Mouse (Mus musculus) retina, adult 2 months (tissue): Measurements from ENCODE around the gene Olfr1225.
"Not testable (repeated sequence)": the region's sequence is repeated elsewhere in the genome, so short reads cannot be mapped to it uniquely, and the experiment has no call there.

Source experiments
- DNase-seq: peaks from one replicate; pipeline ENCODE4 v3.0.0-alpha.2; 2012; ENCODE audit warnings: low read depth, low spot score

Gene Olfr1225

DNA sequence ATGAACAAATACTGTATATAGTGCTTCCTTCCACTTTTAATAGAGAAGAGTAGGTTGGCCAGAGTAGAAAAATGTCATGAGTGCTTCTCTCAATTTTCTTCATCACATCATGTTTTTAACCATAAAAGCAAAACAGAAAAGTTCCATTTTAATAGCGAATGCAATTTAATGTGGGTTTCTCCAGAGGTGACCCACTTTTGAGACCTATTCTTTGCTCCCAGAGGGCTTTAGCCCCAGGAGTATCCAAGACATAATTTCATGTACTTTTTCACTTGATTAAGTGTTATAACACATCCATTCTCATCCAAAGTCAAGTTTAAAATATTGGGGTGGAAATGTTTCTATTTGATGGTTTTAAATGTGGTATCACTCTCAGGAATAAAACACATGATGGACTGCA is at the start of gene Olfr1225:
Gene Olfr1225 (minus strand): TSS at position 101 of the 400 bp plus-strand sequence.
- DNase-seq, result no peak

DNA sequence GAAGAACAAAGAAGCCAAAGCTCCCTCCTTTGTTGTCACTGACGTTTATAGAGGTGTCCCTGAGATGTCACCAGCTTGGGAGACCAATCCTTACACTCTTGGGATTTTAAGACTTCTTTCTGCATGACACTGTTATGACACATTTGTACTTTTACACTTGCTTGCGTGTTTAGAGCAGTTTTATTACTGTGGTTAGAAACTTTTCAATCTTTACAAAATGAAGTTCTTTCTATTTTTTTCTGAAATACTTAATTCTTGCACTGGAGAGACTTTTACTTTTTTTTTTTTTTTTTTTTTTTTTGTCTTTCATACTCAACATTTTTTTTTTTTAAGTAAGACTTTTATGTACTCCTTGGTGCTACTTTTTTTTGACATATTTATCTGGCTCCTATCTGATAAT is 25.5 kb upstream of the Olfr1225 start, which contains the start of gene Olfr1226:
Gene Olfr1226 (minus strand): TSS at position 101 of the 400 bp plus-strand sequence.
- DNase-seq, result no peak

DNA sequence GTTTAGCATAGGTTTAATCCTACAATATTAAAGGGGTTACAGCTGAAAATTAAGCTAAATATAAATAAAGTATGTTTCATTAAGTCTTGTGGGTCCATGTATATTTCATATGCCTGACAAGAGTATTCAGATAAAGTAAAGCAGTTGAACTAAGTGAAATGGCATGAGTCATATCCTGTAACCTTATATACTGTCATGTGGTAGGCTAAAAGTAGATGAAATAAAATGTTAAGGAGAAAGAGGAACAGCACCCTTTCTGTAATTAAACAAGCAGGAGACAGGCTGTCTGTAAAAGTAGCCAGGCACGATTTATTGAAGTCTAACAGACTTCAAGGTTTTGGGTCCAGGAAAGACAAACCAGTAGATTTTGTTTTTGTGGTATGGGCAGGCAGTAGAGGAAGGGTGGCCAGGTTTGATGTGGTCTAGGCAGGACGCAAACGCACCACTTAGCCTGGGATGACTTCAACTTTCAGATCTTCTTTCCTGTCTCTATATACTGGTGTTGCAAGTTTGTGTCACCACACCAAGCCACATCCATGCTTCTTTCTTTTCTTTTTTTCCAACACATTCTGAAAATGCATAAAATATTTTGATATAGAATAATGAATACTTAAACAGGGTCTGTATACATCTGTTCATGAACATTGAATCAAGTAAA is 22.0 kb upstream of the Olfr1225 start:
- no peak for DNase-seq

DNA sequence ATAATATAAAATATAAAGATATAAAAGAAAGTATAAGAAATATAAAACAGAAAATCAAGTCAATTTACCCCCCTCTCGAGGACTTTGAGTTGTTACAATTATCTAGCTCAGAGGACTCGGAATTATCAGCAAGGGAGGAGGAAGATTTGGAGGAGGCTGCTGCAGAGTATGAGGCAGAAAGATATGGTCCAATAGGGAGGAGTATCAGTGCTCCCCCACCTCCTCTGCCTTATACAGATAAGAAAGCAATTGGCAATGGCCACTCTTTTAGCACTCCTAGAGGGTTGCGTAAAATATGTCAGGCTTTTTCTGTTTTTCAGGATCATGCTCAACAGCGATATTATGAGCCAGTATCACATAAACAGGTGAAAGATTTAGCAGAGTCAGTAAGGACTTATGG is 9.8 kb downstream of the Olfr1225 start:
- DNase-seq, result not testable (repeated sequence)

DNA sequence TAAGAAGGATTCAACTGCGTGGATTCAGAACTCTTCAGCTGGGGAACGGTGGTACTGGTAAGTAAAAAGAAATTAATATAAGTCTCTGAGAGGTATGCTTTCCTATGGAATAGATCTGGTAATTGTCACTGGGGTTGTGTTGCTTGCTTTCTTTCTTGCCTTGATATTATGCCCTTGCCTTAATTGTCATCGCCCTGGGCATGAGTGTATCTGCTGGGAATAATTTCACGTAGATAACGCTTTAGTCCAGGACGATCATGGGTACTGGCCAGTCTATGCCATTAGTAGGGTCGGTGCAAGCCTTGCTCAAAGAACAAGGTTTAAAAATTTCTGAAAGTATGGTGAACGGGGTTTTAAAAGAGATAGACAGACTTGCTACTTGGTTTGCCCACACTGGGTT is 10.5 kb downstream of the Olfr1225 start, which contains the start of gene Olfr1224-ps1:
Gene Olfr1224-ps1 (minus strand): TSS at position 101 of the 400 bp plus-strand sequence.
- not testable (repeated sequence) for DNase-seq

DNA sequence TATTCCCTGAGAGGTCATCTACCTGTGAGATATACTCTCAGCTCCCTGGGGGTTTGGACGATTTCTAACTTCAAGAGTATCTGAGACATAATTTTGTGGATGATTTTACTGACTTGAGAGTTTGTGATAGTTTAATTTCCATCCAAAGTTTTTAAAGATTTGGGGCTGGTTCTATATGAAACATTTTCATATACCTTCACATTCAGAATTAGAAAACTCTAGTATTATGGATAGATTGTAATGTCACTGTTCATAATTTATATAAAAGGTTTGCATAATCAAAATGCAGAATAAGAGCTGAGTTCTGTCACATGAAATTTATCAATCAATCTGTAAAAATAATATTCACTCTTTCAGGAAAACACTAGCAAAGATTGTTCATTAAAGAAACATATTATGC is 23.0 kb downstream of the Olfr1225 start, which contains the start of gene Olfr1223:
Gene Olfr1223 (minus strand): TSS at position 101 of the 400 bp plus-strand sequence.
- no peak for DNase-seq

DNA sequence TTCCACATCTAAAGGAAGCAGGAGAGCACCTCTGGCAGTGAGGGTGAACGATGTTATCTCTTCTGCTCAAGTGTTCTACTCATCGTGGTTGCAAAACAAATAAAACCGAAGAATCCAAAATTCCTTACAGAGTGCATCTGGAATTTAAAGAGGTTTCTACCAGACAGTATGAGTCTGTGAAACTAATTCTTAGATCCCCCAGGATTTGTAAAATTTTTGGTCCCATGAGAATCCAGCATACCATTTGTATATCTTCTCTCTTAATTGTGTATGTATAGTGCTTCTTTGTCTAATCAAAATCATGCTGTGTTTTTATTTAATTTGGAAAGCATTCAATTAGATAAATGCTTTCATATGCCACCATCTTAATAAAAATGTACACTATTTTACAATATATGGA is 41.5 kb downstream of the Olfr1225 start, which contains the start of gene Olfr1222:
Gene Olfr1222 (minus strand): TSS at position 101 of the 400 bp plus-strand sequence.
- no peak for DNase-seq
